Mouse (Mus musculus) cortical plate, adult 2 months (tissue): ENCODE data around the gene Abcf1. TPM values are rescaled to one million over a fixed set of nuclear protein-coding genes. Genes with fewer than 3 reads are reported as not detected.

Source experiments
- H3K27ac ChIP-seq: fragments of 200-500 bp; 2 replicates; pipeline ENCODE4 v1.5.1; 2012; ENCODE audit warnings: low read length, control low read depth, inconsistent platforms; ENCODE audit not compliant: insufficient read depth
- H3K4me1 ChIP-seq: fragments of 200-500 bp; 2 replicates; pipeline ENCODE4 v1.6.1; 2011; ENCODE audit warnings: low read length; ENCODE audit not compliant: control insufficient read depth, insufficient read depth
- H3K4me3 ChIP-seq: fragments of 200-500 bp; 2 replicates; pipeline ENCODE4 v1.5.1; 2011; ENCODE audit warnings: mild to moderate bottlenecking, low read length, control low read depth; ENCODE audit not compliant: insufficient read depth
- CTCF ChIP-seq: fragments of 200-500 bp; IDR thresholded peaks from 2 replicates; pipeline ENCODE4 v1.5.1; 2011; ENCODE audit warnings: mild to moderate bottlenecking, control low read depth, low read length; ENCODE audit not compliant: insufficient read depth; ENCODE audit errors: extremely low read depth
- POLR2A ChIP-seq: fragments of 200-500 bp; IDR thresholded peaks from 2 replicates; pipeline ENCODE4 v1.6.1; 2011; ENCODE audit warnings: mild to moderate bottlenecking, low read length, control low read depth; ENCODE audit not compliant: insufficient read depth; ENCODE audit errors: extremely low read depth
- polyA plus RNA-seq: library from polyadenylated mRNA; depleted of rRNA; stranded (reverse); fragments of >200 nt; gene quantifications from 2 replicates; pipeline ENCODE4 v1.2.3, GENCODE M21; 2012

Abcf1 gene
- polyA plus RNA-seq, 1 experiment = 76.4 TPM

- Histone ChIP-seq H3K4me1 (peaks cover 7% of the 10 kb centered on the region; the same call in 1 of the 2 replicates), H3K27ac (no peak overlapping the region), H3K4me3 (no peak overlapping the region)
- TF ChIP-seq CTCF (peak; percentile 40; the same call in 1 of the 2 replicates), POLR2A (0 out of 2 replicates have a peak, but pooled peaks have one; percentile 11)
Observed at GRCm38 (mm10) chr17:35920862-35921562, 48.5 kb downstream of the Abcf1 start.

GRCm38 (mm10) chr17:35920384-35920783, 49.2 kb downstream of the Abcf1 start:
- H3K4me3 ChIP-seq = no peak overlapping the region
- no peak overlapping the region for H3K27ac ChIP-seq
- no peak for TF ChIP-seq POLR2A
- no peak for TF ChIP-seq CTCF
- peaks cover 8% of the 10 kb centered on the region; the same call in 1 of the 2 replicates for H3K4me1 ChIP-seq

GRCm38 (mm10) chr17:35919864-35920301, 49.7 kb downstream of the Abcf1 start:
- peaks cover 8% of the 10 kb centered on the region; the same call in 1 of the 2 replicates for H3K4me1 ChIP-seq
- peak overlapping the region; percentile 50; the same call in 1 of the 2 replicates for H3K27ac ChIP-seq
- TF ChIP-seq CTCF = no peak
- no peak for TF ChIP-seq POLR2A
- peak overlapping the region; percentile 28; the same call in 1 of the 2 replicates for H3K4me3 ChIP-seq

GRCm38 (mm10) chr17:35919060-35919715, 50.4 kb downstream of the Abcf1 start:
- Histone ChIP-seq H3K4me3 (peak overlapping the region; percentile 28), H3K27ac (peak overlapping the region; percentile 50), H3K4me1 (peaks cover 8% of the 10 kb centered on the region; the same call in 1 of the 2 replicates)
- peak; percentile 73 for TF ChIP-seq POLR2A
- TF ChIP-seq CTCF = no peak

GRCm38 (mm10) chr17:35918276-35919059, 51.1 kb downstream of the Abcf1 start:
- TF ChIP-seq CTCF = no peak
- TF ChIP-seq POLR2A = peak; percentile 62

GRCm38 (mm10) chr17:35917463-35918251, 51.9 kb downstream of the Abcf1 start:
- TF ChIP-seq CTCF = no peak
- TF ChIP-seq POLR2A = peak; percentile 72

More at GRCm38 (mm10) chr17:35918276-35919059, 51.1 kb downstream of the Abcf1 start:
- Histone ChIP-seq H3K4me1 (peaks cover 8% of the 10 kb centered on the region; the same call in 1 of the 2 replicates), H3K4me3 (peak overlapping the region; percentile 57), H3K27ac (peak overlapping the region; percentile 86)

GRCm38 (mm10) chr17:35917143-35917462, 52.5 kb downstream of the Abcf1 start:
- peaks cover 8% of the 10 kb centered on the region; the same call in 1 of the 2 replicates for H3K4me1 ChIP-seq
- TF ChIP-seq POLR2A (no peak), CTCF (no peak)
- peak overlapping the region; percentile 57 for H3K4me3 ChIP-seq
- peak overlapping the region; percentile 90 for H3K27ac ChIP-seq

More at GRCm38 (mm10) chr17:35917463-35918251, 51.9 kb downstream of the Abcf1 start:
- H3K27ac ChIP-seq = peak overlapping the region; percentile 90
- peak overlapping the region; percentile 57 for H3K4me3 ChIP-seq
- H3K4me1 ChIP-seq = peaks cover 8% of the 10 kb centered on the region; the same call in 1 of the 2 replicates

- H3K27ac ChIP-seq = peak within 1 kb of the TSS; percentile 90
- TF ChIP-seq POLR2A (peak; percentile 98), CTCF (peak; percentile 36; the same call in 1 of the 2 replicates)
- H3K4me3 ChIP-seq = peak within 1 kb of the TSS; percentile 57
- H3K4me1 ChIP-seq = peaks cover 8% of the 10 kb centered on the region; the same call in 1 of the 2 replicates
Observed at GRCm38 (mm10) chr17:35916297-35917142, 53.0 kb downstream of the Abcf1 start, which contains the start of the genes Mrps18b and Ppp1r10. Gene Mrps18b, minus strand, starts transcription at chr17:35916389. Gene Ppp1r10, plus strand, starts transcription at chr17:35916434.
